ENCODE assay signal across 25 mouse cellular contexts in the genomic region with DNA sequence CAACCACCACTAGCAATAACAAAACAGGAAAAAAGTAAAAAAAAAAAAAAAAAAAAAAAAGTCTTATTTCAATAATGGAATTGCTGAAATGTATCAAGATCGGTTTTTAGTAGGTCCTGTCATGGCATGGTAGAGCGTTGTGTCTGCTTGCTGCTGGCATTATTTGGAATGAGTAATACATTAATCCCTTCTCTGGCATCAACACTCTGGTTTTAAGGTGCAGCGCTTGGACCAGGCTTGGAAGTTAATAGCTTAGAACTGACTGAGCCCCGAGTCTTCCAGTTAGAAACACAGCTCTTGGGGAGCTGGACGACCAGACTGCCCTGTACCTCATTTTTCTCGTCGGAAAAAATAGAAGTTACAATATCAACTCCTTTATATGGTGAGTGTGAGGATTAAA. TPM values are rescaled to one million over a fixed set of nuclear protein-coding genes. Genes with fewer than 3 reads are reported as not detected.
"Had no signal": no experiment of that assay in that cellular context is flagged by ENCODE, and none has a peak within 500 bp of the region (broad histone marks: within the 10 kb centered on the region; RNA-seq: fewer than 3 reads in every experiment).

No protein-coding gene starts in this region.

- H3K9ac ChIP-seq: liver, postnatal 0 days; lung, embryonic 15.5 days; midbrain, embryonic 12.5 days; neural tube, embryonic 13.5 days; neural tube, embryonic 15.5 days had no signal

- ATAC-seq: liver, postnatal 0 days; lung, postnatal 0 days; midbrain, embryonic 16.5 days had no signal

- H3K4me3 ChIP-seq: lung, embryonic 15.5 days; midbrain, embryonic 10.5 days; midbrain, embryonic 12.5 days; myocyte; neural tube, embryonic 13.5 days; neural tube, embryonic 15.5 days had no signal

- H3K27me3 ChIP-seq: lung, embryonic 15.5 days; midbrain, embryonic 12.5 days; neural tube, embryonic 13.5 days; neural tube, embryonic 15.5 days had no signal

- H3K36me3 ChIP-seq: lung, embryonic 15.5 days; midbrain, embryonic 10.5 days; midbrain, embryonic 12.5 days; neural tube, embryonic 13.5 days; neural tube, embryonic 15.5 days had no signal

- H3K27ac ChIP-seq: lung, embryonic 15.5 days; macrophage; midbrain, embryonic 10.5 days; midbrain, embryonic 12.5 days; neural tube, embryonic 13.5 days; neural tube, embryonic 15.5 days had no signal

- H3K4me2 ChIP-seq: lung, embryonic 15.5 days; midbrain, embryonic 12.5 days; neural tube, embryonic 13.5 days; neural tube, embryonic 15.5 days had no signal

- H3K9me3 ChIP-seq: lung, embryonic 15.5 days; midbrain, embryonic 10.5 days; midbrain, embryonic 12.5 days; neural tube, embryonic 13.5 days; neural tube, embryonic 15.5 days had no signal

- H3K4me1 ChIP-seq: midbrain, embryonic 12.5 days; neural tube, embryonic 13.5 days; neural tube, embryonic 15.5 days had no signal

- DNase-seq: liver, postnatal 0 days; lung, adult 2 months; lung, postnatal 14 days; lung, postnatal 36 days; midbrain, embryonic 14.5 days; retina, postnatal 1 day; right cerebral cortex, adult 18-20 months; right cerebral cortex, postnatal 25 days; right cerebral cortex, postnatal 4 days; spleen, adult 18-20 months; thymus, postnatal 14 days; thymus, postnatal 36 days had no signal

RNA-seq across cellular contexts. Expression of a gene that starts 32.0 kb away (rescaled TPM):
- total RNA-seq: megakaryocyte, adult 5-6 weeks; megakaryocyte-erythroid progenitor cell, adult 5-6 weeks had no signal
- polyA plus RNA-seq: macrophage; midbrain, embryonic 10.5 days; midbrain, embryonic 12.5 days; midbrain, embryonic 14.5 days; midbrain, embryonic 16.5 days; small intestine, adult 2 months; thymus, postnatal 0 days had no signal
